Mouse (Mus musculus) hindbrain, embryonic 16.5 days (tissue): ENCODE measurements around the gene Adam11. TPM values are rescaled to one million over a fixed set of nuclear protein-coding genes. Genes with fewer than 3 reads are reported as not detected.

Experiments
- ATAC-seq: fragments of 200-750 bp; cut with Nextera tagmentation; 2 replicates; pipeline ENCODE4 v1.8.0; 2017; ENCODE audit warnings: moderate TSS enrichment, moderate library complexity
- H3K27ac ChIP-seq: fragments of 300-500 bp; sonication (generic); 2 replicates; pipeline ENCODE4 v1.5.1; 2014; ENCODE audit warnings: low read depth, mild to moderate bottlenecking, control low read depth, low read length, moderate library complexity
- H3K27me3 ChIP-seq: fragments of 300-500 bp; sonication (generic); replicated peaks from 2 replicates; pipeline ENCODE4 v1.6.1; 2014; ENCODE audit warnings: low read length; ENCODE audit not compliant: control insufficient read depth, insufficient read depth
- H3K36me3 ChIP-seq: fragments of 300-500 bp; sonication (generic); 2 replicates; pipeline ENCODE4 v1.6.1; 2014; ENCODE audit warnings: mild to moderate bottlenecking, low read length, moderate library complexity, mixed read lengths; ENCODE audit not compliant: control insufficient read depth, insufficient read depth
- H3K4me1 ChIP-seq: fragments of 300-500 bp; sonication (generic); 2 replicates; pipeline ENCODE4 v1.6.1; 2014; ENCODE audit warnings: low read depth, low read length; ENCODE audit not compliant: control insufficient read depth, insufficient read depth
- H3K4me2 ChIP-seq: fragments of 300-500 bp; sonication (generic); 2 replicates; pipeline ENCODE4 v1.6.1; 2014; ENCODE audit warnings: mild to moderate bottlenecking, low read length, control low read depth, moderate library complexity
- H3K4me3 ChIP-seq: fragments of 300-500 bp; sonication (generic); 2 replicates; pipeline ENCODE4 v1.5.1; 2014; ENCODE audit warnings: mild to moderate bottlenecking, low read length, control low read depth, moderate library complexity
- H3K9ac ChIP-seq: fragments of 300-500 bp; sonication (generic); 2 replicates; pipeline ENCODE4 v1.6.1; 2014; ENCODE audit warnings: low read depth, mild to moderate bottlenecking, control low read depth, low read length, moderate library complexity
- H3K9me3 ChIP-seq: fragments of 300-500 bp; sonication (generic); 2 replicates; pipeline ENCODE4 v1.6.1; 2014; ENCODE audit warnings: mild to moderate bottlenecking, low read length, moderate library complexity; ENCODE audit not compliant: control insufficient read depth
- WGBS: fragments of 180-500 bp; shearing (Covaris S2); extraction: QIAGEN DNeasy Blood & Tissue Kit; methylation state at CpG from one replicate; pipeline ENCODE4 v1.1.7; 2014; 5-methylcytosine and 5-hydroxymethylcytosine counted together
- polyA plus RNA-seq: library from polyadenylated mRNA; unstranded; fragments of >200 nt; fragmentation: Nextera tagmentation; extraction: Ambion mirVana; gene quantifications from 2 replicates; pipeline ENCODE4 v1.2.1, GENCODE M21; 2015

Gene Adam11
- polyA plus RNA-seq, 1 experiment from 2014 or later = 23.6 TPM

DNA sequence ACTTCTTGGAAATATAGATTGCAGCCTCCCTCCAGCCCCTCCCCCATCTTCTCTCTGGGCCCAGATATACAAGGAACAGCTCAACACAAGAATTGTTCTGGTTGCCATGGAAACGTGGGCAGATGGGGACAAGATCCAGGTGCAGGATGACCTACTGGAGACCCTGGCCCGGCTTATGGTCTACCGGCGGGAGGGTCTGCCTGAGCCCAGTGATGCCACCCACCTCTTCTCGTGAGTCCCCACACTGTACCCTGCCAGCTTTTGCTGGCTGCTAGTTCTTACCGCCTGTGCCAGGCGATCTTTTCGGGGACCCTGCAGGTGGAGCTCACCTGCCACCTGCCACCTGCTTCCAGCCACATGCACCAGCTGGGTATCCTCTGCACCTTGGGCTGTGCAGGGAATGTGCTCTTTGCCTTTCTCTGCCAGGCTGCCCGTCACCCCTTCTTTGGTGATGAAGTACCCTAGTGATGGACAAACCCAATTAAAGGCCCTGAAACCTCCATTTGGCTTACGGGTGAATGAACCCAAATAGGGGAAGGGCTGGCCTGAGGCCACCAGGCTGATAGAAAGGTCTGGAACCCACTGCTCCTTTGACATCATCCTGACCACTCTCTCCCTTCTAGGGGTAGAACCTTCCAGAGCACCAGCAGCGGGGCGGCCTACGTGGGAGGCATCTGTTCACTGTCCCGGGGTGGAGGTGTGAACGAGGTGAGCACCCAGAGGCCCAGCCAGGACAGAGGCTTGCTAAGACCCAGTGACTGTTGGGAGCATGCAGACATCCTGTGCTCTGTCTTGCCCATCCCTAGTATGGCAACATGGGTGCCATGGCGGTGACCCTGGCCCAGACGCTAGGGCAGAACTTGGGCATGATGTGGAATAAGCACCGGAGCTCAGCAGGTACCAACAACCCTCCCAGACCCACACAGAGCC, 11.8 kb downstream of the Adam11 start:
- no peaks in the 10 kb centered on the region for H3K27me3 ChIP-seq
- H3K36me3 ChIP-seq = peaks cover 9% of the 10 kb centered on the region; the same call in 1 of the 2 replicates
- H3K4me2 ChIP-seq = no peak overlapping the region
- WGBS = 57% methylated on average over 18 of the region's 18 CpGs
- H3K4me3 ChIP-seq = no peak overlapping the region
- H3K27ac ChIP-seq = peak overlapping the region; percentile 51
- H3K9ac ChIP-seq = no peak overlapping the region
- H3K9me3 ChIP-seq = no peaks in the 10 kb centered on the region
- H3K4me1 ChIP-seq = peaks cover 28% of the 10 kb centered on the region
- ATAC-seq = no peak

GRCm38 (mm10) chr11:102773713-102774611, 12.7 kb downstream of the Adam11 start:
- ATAC-seq = peak; percentile 50
- under 1% methylated on average over 46 of the region's 46 CpGs for WGBS
- H3K9ac ChIP-seq = peak overlapping the region; percentile 84
- no peaks in the 10 kb centered on the region for H3K27me3 ChIP-seq
- H3K9me3 ChIP-seq = no peaks in the 10 kb centered on the region
- peak overlapping the region; percentile 78 for H3K4me2 ChIP-seq
- H3K4me1 ChIP-seq = peaks cover 28% of the 10 kb centered on the region
- peak overlapping the region; percentile 51 for H3K4me3 ChIP-seq
- H3K36me3 ChIP-seq = peaks cover 9% of the 10 kb centered on the region; the same call in 1 of the 2 replicates
- peak overlapping the region; percentile 86 for H3K27ac ChIP-seq

DNA sequence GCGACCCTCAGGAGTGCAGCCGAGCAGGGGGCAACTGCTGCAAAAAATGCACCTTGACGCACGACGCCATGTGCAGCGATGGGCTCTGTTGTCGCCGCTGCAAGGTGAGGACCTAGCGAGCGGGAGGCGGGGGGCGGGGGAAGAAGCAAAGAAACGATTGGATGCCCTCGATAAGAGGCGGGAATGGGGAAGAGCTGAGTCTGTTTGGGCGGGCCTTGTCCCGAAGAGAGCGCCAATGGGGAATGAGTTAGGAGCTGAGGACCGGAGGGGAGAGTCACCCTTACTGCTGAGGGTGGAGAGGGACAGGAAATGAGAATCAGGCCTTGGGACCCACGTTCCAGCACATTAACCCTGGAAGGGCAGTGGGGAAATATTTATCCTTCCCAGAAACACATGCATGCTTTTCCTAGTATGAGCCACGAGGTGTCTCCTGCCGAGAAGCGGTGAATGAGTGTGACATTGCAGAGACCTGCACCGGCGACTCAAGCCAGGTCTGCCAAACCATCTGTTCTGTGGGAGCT, 13.4 kb downstream of the Adam11 start:
- Histone ChIP-seq H3K27me3 (no peaks in the 10 kb centered on the region), H3K36me3 (peaks cover 9% of the 10 kb centered on the region; the same call in 1 of the 2 replicates), H3K9me3 (no peaks in the 10 kb centered on the region), H3K27ac (peak overlapping the region; percentile 86), H3K4me2 (peak overlapping the region; percentile 78), H3K9ac (peak overlapping the region; percentile 84), H3K4me1 (peaks cover 29% of the 10 kb centered on the region), H3K4me3 (peak overlapping the region; percentile 51)
- WGBS = 0% methylated on average over 25 of the region's 25 CpGs
- ATAC-seq = peak; percentile 85

- ATAC-seq = no peak
- no peaks in the 10 kb centered on the region for H3K9me3 ChIP-seq
- peak overlapping the region; percentile 57 for H3K9ac ChIP-seq
- H3K4me3 ChIP-seq = no peak overlapping the region
- 31% methylated on average over 21 of the region's 21 CpGs for WGBS
- peaks cover 9% of the 10 kb centered on the region; the same call in 1 of the 2 replicates for H3K36me3 ChIP-seq
- H3K27ac ChIP-seq = no peak overlapping the region
- H3K4me2 ChIP-seq = peak overlapping the region; percentile 46
- peaks cover 23% of the 10 kb centered on the region for H3K4me1 ChIP-seq
- no peaks in the 10 kb centered on the region for H3K27me3 ChIP-seq
Observed at GRCm38 (mm10) chr11:102777598-102777997, 16.4 kb downstream of the Adam11 start.

GRCm38 (mm10) chr11:102778165-102778564, 16.9 kb downstream of the Adam11 start:
- Histone ChIP-seq H3K27me3 (no peaks in the 10 kb centered on the region), H3K9me3 (no peaks in the 10 kb centered on the region), H3K4me1 (peaks cover 19% of the 10 kb centered on the region), H3K27ac (no peak overlapping the region; the same call in 1 of the 2 replicates), H3K36me3 (peaks cover 9% of the 10 kb centered on the region; the same call in 1 of the 2 replicates), H3K9ac (no peak overlapping the region; the same call in 1 of the 2 replicates), H3K4me2 (no peak overlapping the region), H3K4me3 (no peak overlapping the region)
- no peak for ATAC-seq
- 34% methylated on average over 14 of the region's 14 CpGs for WGBS

DNA sequence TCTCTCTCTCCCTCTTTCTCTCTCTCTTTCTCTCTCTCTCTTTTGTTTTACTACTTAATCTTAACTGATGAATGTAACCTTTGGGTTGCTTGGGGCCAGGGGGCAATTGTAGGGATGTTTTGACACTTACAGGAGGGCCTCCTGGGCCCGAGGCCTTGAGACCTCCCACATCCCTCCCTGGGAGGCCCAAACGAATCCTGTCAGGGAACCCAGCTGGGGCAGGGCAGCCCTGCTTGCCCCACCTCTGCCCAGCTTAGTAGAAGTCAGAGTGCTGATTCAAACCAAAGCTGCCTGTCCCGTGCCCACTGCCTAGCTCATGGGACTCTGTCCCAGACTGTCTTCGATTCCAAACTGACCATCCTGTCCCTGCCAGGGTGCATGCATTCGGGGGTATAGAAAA, 17.4 kb downstream of the Adam11 start:
- Histone ChIP-seq H3K27ac (no peak overlapping the region), H3K4me2 (no peak overlapping the region), H3K36me3 (peaks cover 9% of the 10 kb centered on the region; the same call in 1 of the 2 replicates), H3K4me1 (peaks cover 18% of the 10 kb centered on the region), H3K9ac (no peak overlapping the region), H3K4me3 (no peak overlapping the region), H3K27me3 (no peaks in the 10 kb centered on the region), H3K9me3 (no peaks in the 10 kb centered on the region)
- no peak for ATAC-seq
- 55% methylated on average over 5 of the region's 5 CpGs for WGBS

DNA sequence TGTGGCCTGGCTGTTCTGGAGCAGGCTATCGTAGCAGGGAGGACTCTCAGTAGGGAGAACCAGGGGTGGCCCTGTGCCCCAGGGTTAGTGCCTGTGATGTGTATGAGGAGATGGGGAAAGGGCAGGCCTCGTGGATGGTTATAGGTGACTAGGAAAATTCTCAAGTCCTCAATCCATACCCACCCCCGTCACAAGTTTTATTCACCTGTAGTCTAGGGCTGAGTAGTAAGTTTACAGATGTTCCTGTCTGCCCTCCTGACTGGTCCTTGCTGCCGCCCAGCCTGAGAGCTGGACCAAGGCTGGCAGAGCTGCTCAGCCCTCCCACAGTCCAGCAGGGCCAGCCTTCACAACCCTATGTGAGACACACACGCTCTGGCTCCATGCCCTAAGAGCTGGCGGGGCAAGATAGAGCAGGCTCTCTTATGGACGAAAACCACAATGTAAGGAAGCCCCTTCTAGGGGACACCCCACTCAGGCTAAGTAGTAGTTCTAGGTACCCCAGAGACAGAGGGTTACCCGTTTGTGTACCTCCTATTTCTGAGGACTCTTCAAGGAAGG, 17.9 kb downstream of the Adam11 start:
- H3K9ac ChIP-seq = no peak overlapping the region
- no peak overlapping the region for H3K4me2 ChIP-seq
- peaks cover 16% of the 10 kb centered on the region for H3K4me1 ChIP-seq

DNA sequence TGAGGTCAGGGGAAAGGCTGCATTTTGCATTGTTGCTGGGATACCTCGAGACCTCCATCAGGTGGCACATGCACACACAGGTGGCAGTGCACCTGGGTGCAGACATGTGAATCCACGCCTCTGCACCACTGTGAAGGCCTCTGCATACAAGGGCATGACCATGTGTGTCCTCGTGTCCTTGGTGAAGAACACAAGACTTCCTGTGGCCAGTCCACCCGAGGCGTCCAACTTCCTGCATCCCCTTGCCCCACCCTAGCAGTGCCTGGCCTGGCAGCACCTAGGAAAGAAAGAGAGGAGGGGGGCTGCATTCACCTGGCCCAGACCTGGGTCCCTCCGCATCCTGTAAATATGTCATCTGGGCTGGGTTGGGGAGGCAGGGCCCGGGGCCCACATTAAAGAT, 18.6 kb downstream of the Adam11 start:
- ATAC-seq = no peak
- Histone ChIP-seq H3K27ac (peak overlapping the region; percentile 13; the same call in 1 of the 2 replicates), H3K27me3 (no peaks in the 10 kb centered on the region), H3K9me3 (no peaks in the 10 kb centered on the region), H3K4me1 (peaks cover 12% of the 10 kb centered on the region), H3K4me2 (no peak overlapping the region), H3K9ac (no peak overlapping the region), H3K4me3 (no peak overlapping the region), H3K36me3 (peaks cover 9% of the 10 kb centered on the region; the same call in 1 of the 2 replicates)
- 75% methylated on average over 7 of the region's 7 CpGs for WGBS

More for the DNA sequence above, 17.9 kb downstream of the Adam11 start:
- no peak for ATAC-seq
- Histone ChIP-seq H3K27ac (no peak overlapping the region), H3K4me3 (no peak overlapping the region), H3K27me3 (no peaks in the 10 kb centered on the region), H3K9me3 (no peaks in the 10 kb centered on the region), H3K36me3 (peaks cover 9% of the 10 kb centered on the region; the same call in 1 of the 2 replicates)
- 80% methylated on average over 8 of the region's 8 CpGs for WGBS
